Comparison of ENCODE assay signal across 9 mouse cellular contexts in the genomic region with DNA sequence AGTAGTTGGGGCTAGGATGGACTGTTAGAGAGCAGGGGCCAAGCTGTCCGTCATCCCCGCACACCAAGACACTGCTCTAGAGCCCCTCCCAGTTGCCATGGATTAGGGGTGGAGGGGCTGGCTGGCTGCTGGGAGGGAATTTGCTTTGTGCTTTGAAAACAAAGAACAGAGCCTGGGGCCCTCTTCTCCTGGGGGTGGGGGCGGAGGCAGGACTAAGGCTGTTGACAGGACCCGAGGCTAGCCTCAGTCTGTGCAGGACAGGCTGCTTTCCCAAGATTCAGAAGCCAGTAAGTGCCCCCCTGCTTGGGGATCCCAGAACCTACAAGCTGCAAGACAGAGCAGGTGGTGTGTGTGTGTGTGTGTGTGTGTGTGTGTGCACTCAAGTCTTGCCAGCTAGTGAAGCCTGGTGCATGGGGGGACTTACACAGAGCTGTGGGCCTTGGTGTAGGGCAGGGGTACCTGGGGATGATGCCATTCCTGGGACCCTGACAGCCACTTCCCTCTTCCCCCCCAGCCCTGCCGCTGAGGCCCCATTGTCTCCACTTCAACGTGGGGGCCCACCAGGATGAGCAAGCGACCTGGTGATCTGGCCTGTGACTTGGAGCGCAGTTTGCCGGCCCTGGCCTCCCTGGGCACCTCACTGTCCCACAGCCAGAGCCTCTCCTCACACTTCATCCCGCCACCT. TPM values are rescaled to one million over a fixed set of nuclear protein-coding genes. Genes with fewer than 3 reads are reported as not detected.
DNase-seq lines count a peak whose midpoint lies in the region; ATAC-seq and TF ChIP-seq lines count a peak whose summit lies in the region.
"Had no signal": no experiment of that assay in that cellular context is flagged by ENCODE, and none has a peak within 500 bp of the region (broad histone marks: within the 10 kb centered on the region; RNA-seq: fewer than 3 reads in every experiment).

No protein-coding gene starts in this region.

- H3K36me3 ChIP-seq in heart, embryonic 12.5 days, result peaks cover 20% of the 10 kb centered on the region
- peaks cover 37% of the 10 kb centered on the region for H3K36me3 ChIP-seq in midbrain, embryonic 10.5 days
- H3K36me3 ChIP-seq in kidney, adult 2 months (ENCODE audit: control insufficient read depth, insufficient read depth, low read length), result no peaks in the 10 kb centered on the region; the same call in 1 of the 2 replicates

- H3K4me2 ChIP-seq in heart, embryonic 12.5 days, result peak overlapping the region; percentile 52

- DNase-seq in heart, adult 9 months (ENCODE audit: low spot score in 2 of 2), result no peak
- DNase-seq in ES-CJ7 (ENCODE audit: low read depth, low spot score), result peak; percentile 63
- DNase-seq in midbrain, embryonic 10.5 days (ENCODE audit: low spot score), result peak; percentile 78
- no peak for DNase-seq in thymus, postnatal 4 days
- no peak for DNase-seq in cerebellum, adult 8-10 months
- no peak for DNase-seq in kidney, adult 2 months

- peak overlapping the region; percentile 56 for H3K9ac ChIP-seq in heart, embryonic 12.5 days

- peaks cover 91% of the 10 kb centered on the region for H3K4me1 ChIP-seq in heart, embryonic 12.5 days (replicated peaks)
- H3K4me1 ChIP-seq in midbrain, embryonic 10.5 days, result peaks cover 44% of the 10 kb centered on the region
- H3K4me1 ChIP-seq in kidney, adult 2 months (ENCODE audit: control insufficient read depth, insufficient read depth, low read length), result peaks cover 4% of the 10 kb centered on the region

- no peak for TF ChIP-seq CTCF in kidney, adult 2 months (conservative IDR thresholded peaks at IDR 0.05; ENCODE audit: insufficient read depth, insufficient read length, low read depth, low read length)

- WGBS in heart, embryonic 12.5 days, result 37% methylated on average over 10 of the region's 10 CpGs
- 20% methylated on average over 10 of the region's 10 CpGs for WGBS in midbrain, embryonic 10.5 days
- 69% methylated on average over 10 of the region's 10 CpGs for WGBS in kidney, adult 2 months

- peak overlapping the region; percentile 62 for H3K27ac ChIP-seq in heart, embryonic 12.5 days (ENCODE audit: poor library complexity, severe bottlenecking)
- H3K27ac ChIP-seq in midbrain, embryonic 10.5 days (replicated peaks), result peak overlapping the region; percentile 92
- no peak overlapping the region for H3K27ac ChIP-seq in kidney, adult 2 months (ENCODE audit: insufficient read depth, low read depth, low read length)

- no peaks in the 10 kb centered on the region for H3K9me3 ChIP-seq in heart, embryonic 12.5 days (replicated peaks)
- H3K9me3 ChIP-seq in midbrain, embryonic 10.5 days (replicated peaks), result no peaks in the 10 kb centered on the region

- TF ChIP-seq POLR2A in kidney, adult 2 months (IDR thresholded peaks at IDR 0.05; ENCODE audit: low read depth, low read length), result no peak

- no peaks in the 10 kb centered on the region for H3K27me3 ChIP-seq in heart, embryonic 12.5 days (replicated peaks)
- no peaks in the 10 kb centered on the region for H3K27me3 ChIP-seq in midbrain, embryonic 10.5 days (ENCODE audit: low read depth, poor library complexity, severe bottlenecking)
- no peaks in the 10 kb centered on the region for H3K27me3 ChIP-seq in kidney, adult 2 months (replicated peaks; ENCODE audit: control insufficient read depth, insufficient read depth, low read length)

- peak overlapping the region; percentile 27 for H3K4me3 ChIP-seq in heart, embryonic 12.5 days
- H3K4me3 ChIP-seq in midbrain, embryonic 10.5 days, result peak overlapping the region; percentile 49
- H3K4me3 ChIP-seq in kidney, adult 2 months (ENCODE audit: insufficient read depth, low read depth, low read length), result no peak overlapping the region
- H3K4me3 ChIP-seq: erythroblast, embryonic 14.5 days had no signal

- ATAC-seq in heart, embryonic 12.5 days (ENCODE audit: insufficient number of reproducible peaks, low FRiP score), result no peak
- 0 out of 2 replicates have a peak, but pooled peaks have one; percentile 12 for ATAC-seq in erythroblast, adult 5-6 weeks (replicated peaks; ENCODE audit: low FRiP score, poor library complexity, severe bottlenecking)

RNA-seq across cellular contexts. Expression of a gene that starts 11.9 kb away (rescaled TPM):
- polyA plus RNA-seq in heart, embryonic 12.5 days (2016; fragmentation: Nextera tagmentation; extraction: Ambion mirVana), result 143 and 152 TPM in 2 replicates
- not detected in 2 replicates for total RNA-seq in erythroblast, adult 5-6 weeks (2015; ENCODE audit: low replicate concordance)
- not detected in 2 replicates for total RNA-seq in erythroblast, adult 5-6 weeks (2017; ENCODE audit: low replicate concordance)
- polyA plus RNA-seq in midbrain, embryonic 10.5 days (2016; fragmentation: Nextera tagmentation; extraction: Ambion mirVana), result 0.19 TPM in 1 of 2 replicates, not detected in the other
- polyA plus RNA-seq in kidney, adult 2 months (2012; rRNA removed), result 0.56 and 33.0 TPM in 2 replicates
- polyA plus RNA-seq: erythroblast, embryonic 14.5 days had no signal

RNA-seq across cellular contexts. Expression of a gene that starts 13.5 kb away (rescaled TPM):
- 45.2 and 47.6 TPM in 2 replicates for polyA plus RNA-seq in heart, embryonic 12.5 days (2016; fragmentation: Nextera tagmentation; extraction: Ambion mirVana)
- 8.5 and 9.2 TPM in 2 replicates for total RNA-seq in erythroblast, adult 5-6 weeks (2015; ENCODE audit: low replicate concordance)
- 2.8 and 6.0 TPM in 2 replicates for total RNA-seq in erythroblast, adult 5-6 weeks (2017; ENCODE audit: low replicate concordance)
- 54.5 and 55.6 TPM in 2 replicates for polyA plus RNA-seq in midbrain, embryonic 10.5 days (2016; fragmentation: Nextera tagmentation; extraction: Ambion mirVana)
- 59.1 and 74.9 TPM in 2 replicates for polyA plus RNA-seq in kidney, adult 2 months (2012; rRNA removed)

RNA-seq across cellular contexts. Expression of a gene that starts 14.6 kb away (rescaled TPM):
- 1.7 and 2.0 TPM in 2 replicates for polyA plus RNA-seq in heart, embryonic 12.5 days (2016; fragmentation: Nextera tagmentation; extraction: Ambion mirVana)
- not detected in 2 replicates for total RNA-seq in erythroblast, adult 5-6 weeks (2015; ENCODE audit: low replicate concordance)
- total RNA-seq in erythroblast, adult 5-6 weeks (2017; ENCODE audit: low replicate concordance), result not detected in 2 replicates
- polyA plus RNA-seq in midbrain, embryonic 10.5 days (2016; fragmentation: Nextera tagmentation; extraction: Ambion mirVana), result not detected in 2 replicates
- polyA plus RNA-seq in kidney, adult 2 months (2012; rRNA removed), result not detected in 2 replicates
- polyA plus RNA-seq: erythroblast, embryonic 14.5 days had no signal

RNA-seq across cellular contexts. Expression of a gene that starts 23.5 kb away (rescaled TPM):
- 30.4 and 32.2 TPM in 2 replicates for polyA plus RNA-seq in heart, embryonic 12.5 days (2016; fragmentation: Nextera tagmentation; extraction: Ambion mirVana)
- total RNA-seq in erythroblast, adult 5-6 weeks (2015; ENCODE audit: low replicate concordance), result not detected in 2 replicates
- not detected in 2 replicates for total RNA-seq in erythroblast, adult 5-6 weeks (2017; ENCODE audit: low replicate concordance)
- 1.0 and 1.6 TPM in 2 replicates for polyA plus RNA-seq in midbrain, embryonic 10.5 days (2016; fragmentation: Nextera tagmentation; extraction: Ambion mirVana)
- 84.7 and 94.6 TPM in 2 replicates for polyA plus RNA-seq in kidney, adult 2 months (2012; rRNA removed)

RNA-seq across cellular contexts. Expression of a gene that starts 28.6 kb away (rescaled TPM):
- 20.0 and 20.6 TPM in 2 replicates for polyA plus RNA-seq in heart, embryonic 12.5 days (2016; fragmentation: Nextera tagmentation; extraction: Ambion mirVana)
- not detected in 2 replicates for total RNA-seq in erythroblast, adult 5-6 weeks (2015; ENCODE audit: low replicate concordance)
- 0.56 TPM in 1 of 2 replicates, not detected in the other for total RNA-seq in erythroblast, adult 5-6 weeks (2017; ENCODE audit: low replicate concordance)
- polyA plus RNA-seq in midbrain, embryonic 10.5 days (2016; fragmentation: Nextera tagmentation; extraction: Ambion mirVana), result 8.8 and 10.1 TPM in 2 replicates
- polyA plus RNA-seq in kidney, adult 2 months (2012; rRNA removed), result 32.2 and 35.4 TPM in 2 replicates

Comparison
In these comparisons a context has a peak if more than half of its experiments do, and no peak if none do; other contexts are left out.
1. DNase-seq: peak in ES-CJ7 (single experiment) and midbrain, embryonic 10.5 days (single experiment); none in heart, adult 9 months (0 of 2), thymus, postnatal 4 days (single experiment), cerebellum, adult 8-10 months (single experiment) and kidney, adult 2 months (single experiment).